Mouse (Mus musculus) thymus, postnatal 36 days (tissue): ENCODE measurements around the gene Tmem178b.
A peak's percentile ranks its signal among the peaks of the same experiment; 100 is the strongest.

Experiments used
- DNase-seq, 2 experiments: peaks; one replicate each; pipeline ENCODE4 v3.0.0; 2022; ENCODE audit warnings: mixed read lengths in 2 of 2

Tmem178b gene

GRCm38 (mm10) chr6:39872901-39873591 is at the start of gene Tmem178b:
Gene Tmem178b, plus strand, starts transcription at chr6:39873271.
- DNase-seq = no peak

DNA sequence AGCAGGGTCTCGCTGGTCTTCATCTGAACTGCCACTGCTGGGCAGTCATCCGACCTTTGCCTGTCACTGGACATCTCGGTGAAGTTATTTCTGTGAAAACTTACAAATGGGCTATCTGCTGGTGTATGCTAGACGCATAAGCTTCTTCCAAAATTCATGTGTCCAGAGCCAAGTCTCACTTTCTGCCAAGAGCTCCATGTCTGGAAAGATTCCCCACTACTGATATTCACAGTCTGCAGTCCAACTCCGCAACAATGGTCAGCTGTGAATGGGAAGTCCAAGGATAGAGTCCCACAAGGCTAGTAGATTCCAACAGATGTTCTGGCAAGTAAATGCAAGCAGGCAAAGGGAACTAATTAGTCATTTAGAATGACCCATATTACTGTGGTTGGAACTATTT is 44.3 kb upstream of the Tmem178b start:
- DNase-seq = no peak

- DNase-seq = no peak
These were observed 29.3 kb upstream of the Tmem178b start for GRCm38 (mm10) chr6:39843698-39844342.

- no peak for DNase-seq
These were observed 25.5 kb upstream of the Tmem178b start for GRCm38 (mm10) chr6:39847538-39847937.

GRCm38 (mm10) chr6:39848766-39849165 is 24.3 kb upstream of the Tmem178b start:
- peak in 1 of 2 experiments; percentile 3 for DNase-seq

GRCm38 (mm10) chr6:39849667-39850066 is 23.4 kb upstream of the Tmem178b start:
- DNase-seq = no peak

DNA sequence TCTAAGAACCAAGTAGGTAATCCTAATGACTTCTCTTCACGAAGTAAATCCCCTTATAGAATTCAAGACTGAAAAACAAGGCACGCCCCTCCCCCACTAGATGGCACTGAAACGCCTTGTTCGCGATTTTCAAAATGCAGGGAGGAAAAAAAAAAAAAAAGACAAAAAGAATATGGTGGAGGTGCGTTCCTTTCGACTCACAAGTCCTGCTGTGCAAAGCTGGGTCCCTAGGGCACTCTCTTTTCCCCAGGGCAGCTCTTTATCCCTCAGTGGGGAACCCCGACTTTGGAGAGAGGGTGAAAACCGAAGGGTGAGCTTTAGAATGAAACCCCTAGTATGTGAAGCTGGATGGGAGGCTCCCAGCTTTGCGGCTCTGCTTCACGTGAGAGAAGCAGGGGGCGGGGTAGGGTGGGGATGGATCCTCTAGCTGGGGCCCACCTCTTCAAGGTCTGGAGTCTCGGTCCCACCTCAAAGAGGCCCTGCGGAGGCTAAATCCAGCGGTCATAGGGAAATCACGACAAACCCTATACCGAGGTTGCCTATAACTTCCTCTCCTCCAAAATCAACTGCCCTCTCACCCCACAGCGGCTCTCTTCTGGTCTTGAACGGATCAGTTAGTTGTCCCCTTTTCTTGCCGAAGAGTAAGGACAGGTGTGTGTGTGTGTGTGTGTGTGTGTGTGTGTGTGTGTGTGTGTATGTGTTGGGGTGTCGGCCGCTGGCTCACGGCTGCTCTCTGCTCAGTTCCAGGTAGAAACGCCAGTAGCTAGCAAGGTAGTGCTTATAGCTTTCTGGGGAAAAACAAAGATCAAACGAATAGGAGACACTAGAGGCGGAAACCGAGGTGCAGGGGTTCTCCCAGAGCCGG is 2.6 kb upstream of the Tmem178b start:
- no peak for DNase-seq

DNA sequence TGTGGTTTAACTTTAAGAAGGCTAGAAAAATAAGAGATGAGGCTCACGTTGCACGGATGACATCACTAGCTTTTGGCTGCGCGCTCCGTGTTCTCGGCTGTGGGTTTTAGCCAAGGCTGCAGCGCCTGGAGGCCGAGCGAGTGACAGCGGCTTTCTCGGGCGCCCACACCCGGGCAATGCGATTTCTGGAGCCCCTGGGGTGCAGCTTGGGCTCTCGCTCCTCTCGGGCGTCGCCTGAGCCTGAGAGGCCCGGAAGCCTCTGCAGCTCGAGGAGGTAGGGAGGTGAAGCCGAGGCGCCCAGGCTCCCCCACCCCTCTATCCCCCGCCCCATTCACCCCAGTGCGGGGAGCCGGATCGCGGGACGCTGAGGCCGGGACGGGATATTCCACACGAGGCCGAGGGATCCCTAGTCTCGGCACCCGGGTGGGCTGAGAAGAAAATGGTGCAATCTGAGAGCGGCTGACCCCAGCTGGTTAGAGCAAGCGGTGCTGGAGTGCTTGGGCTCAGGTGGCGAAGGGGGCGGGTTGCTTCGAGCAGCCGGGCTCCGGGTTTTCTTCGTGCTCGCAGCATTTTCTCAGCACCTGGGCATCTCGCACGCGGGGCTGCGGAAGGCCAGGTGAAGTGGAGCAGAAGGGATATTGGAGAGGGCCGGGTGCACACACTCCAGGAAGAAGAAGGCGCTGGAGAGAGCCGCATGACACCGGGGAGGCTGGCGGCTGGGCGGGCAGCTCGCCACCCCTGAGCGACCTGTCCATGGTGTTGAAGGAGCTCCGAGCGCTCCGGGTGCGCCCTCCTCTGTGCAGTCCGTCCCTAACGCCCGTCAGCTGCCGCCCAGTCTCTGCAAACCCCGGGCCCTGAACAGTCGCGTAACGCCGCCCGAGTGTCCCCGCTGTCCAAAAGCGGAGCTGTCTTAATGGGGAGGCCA is 1.4 kb upstream of the Tmem178b start:
- DNase-seq = peak in 1 of 2 experiments; percentile 1

DNA sequence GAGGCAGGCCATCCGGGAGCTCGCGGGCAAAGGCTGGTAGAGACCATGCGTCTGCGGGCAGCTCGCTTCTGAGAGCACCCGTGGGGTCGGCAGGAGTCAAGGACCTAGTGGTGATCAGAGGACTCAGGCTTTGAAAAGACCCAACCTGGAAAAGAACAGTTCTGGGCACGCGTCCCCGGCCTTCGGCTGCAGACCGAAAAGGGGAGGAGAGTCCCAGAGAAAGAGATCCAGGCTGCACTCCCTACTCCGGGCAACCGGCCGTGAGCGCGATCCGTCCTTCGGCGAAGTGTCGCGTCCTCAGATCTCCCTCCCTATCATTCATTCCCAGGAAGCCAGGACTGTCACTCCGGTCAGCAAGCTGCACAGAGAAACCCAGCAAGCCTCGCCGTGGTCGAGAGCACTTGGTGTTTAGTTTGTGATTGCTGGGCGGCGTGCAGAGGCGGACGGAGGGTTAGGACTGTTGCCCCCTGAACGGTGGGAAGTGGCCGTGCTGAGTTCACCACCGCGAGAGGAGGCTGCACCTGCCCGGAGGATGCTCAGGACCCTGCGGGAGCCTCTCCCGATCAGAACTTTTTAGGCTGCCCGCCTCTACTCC is 668 bp upstream of the Tmem178b start:
- no peak for DNase-seq

DNA sequence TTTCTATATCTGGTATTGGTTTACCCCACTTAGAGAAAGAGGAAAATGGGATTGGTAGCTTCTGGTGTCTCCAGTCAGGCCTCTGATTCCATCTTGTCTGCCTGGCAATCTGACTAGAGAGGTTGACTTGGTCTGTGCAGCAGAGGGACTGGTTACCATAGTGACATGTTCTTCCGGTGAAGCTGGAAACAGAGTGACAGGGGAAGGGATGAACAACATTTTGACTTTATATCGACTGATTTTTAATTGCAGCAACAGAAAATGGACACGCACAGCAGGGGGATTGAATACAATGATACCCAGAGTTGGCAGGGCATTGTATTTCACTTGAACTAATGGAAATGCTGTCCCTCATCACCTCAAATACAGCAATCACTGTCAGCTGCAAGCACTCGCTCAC is 2.1 kb downstream of the Tmem178b start:
- no peak for DNase-seq

- DNase-seq = no peak
These were observed 3.4 kb downstream of the Tmem178b start for GRCm38 (mm10) chr6:39876444-39876843.

GRCm38 (mm10) chr6:39890811-39891210 is 17.7 kb downstream of the Tmem178b start:
- no peak for DNase-seq

GRCm38 (mm10) chr6:39896500-39896899 is 23.4 kb downstream of the Tmem178b start:
- no peak for DNase-seq

GRCm38 (mm10) chr6:39899231-39899630 is 26.2 kb downstream of the Tmem178b start:
- DNase-seq = no peak

DNA sequence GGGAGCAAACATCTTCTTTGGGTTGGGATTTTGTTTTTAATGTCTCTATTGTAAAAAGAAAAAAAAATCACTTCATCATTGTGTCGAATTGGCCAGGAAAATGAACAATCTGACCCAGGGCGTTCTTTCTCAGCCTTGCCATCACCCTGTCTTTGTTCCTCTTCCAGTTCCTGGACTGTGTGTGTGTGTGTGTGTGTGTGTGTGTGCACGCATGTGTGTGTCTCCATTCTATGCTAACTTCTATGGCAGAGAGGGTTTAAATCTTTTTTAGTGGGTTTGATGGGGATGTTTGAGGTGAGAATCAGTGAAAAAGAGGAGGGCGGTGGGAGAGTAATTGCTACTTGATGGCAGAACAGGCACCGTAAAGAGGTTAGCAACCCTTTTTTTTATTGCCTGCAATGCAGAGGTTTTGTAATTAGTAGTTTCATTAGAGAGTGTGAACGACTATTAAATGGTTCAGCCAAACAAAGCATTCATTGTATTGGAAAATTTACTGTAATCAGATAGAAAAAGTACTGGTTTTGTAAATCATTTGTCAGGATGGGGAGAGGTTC is 30.2 kb downstream of the Tmem178b start:
- no peak for DNase-seq

- DNase-seq = no peak
These were observed 30.8 kb downstream of the Tmem178b start for GRCm38 (mm10) chr6:39903845-39904244.

- no peak for DNase-seq
These were observed 41.9 kb downstream of the Tmem178b start for GRCm38 (mm10) chr6:39914956-39915355.

DNA sequence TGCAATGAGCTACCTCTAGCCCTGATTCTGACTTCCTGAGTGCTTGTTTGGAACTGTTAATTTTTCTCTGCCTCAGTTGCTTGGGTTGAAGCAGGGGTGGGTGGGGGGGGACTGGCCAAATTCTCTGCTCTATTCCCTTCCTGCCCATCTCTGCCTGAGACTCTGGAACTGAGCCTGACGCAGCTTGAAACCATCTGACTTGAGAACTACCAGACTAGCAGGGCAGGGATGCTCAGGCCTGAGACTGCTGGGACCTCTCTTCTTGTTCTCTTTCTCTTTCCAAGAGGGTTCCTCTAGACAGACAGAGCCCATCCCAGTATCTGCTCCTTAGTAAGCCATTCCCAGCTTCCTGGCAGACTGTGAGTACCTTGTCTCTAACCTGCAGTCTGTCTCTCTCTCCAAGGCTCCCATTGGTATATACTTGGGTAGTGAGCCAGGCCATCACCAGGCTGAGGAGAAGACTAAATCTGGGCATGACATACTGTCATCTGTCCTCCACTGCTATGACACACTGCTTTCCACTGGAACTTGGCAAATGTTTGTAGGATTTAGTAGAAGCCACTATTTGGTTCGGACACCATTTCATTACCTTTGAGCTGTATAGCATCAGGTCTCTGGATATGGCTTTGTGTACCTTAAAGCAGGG is 42.7 kb downstream of the Tmem178b start:
- DNase-seq = no peak

DNA sequence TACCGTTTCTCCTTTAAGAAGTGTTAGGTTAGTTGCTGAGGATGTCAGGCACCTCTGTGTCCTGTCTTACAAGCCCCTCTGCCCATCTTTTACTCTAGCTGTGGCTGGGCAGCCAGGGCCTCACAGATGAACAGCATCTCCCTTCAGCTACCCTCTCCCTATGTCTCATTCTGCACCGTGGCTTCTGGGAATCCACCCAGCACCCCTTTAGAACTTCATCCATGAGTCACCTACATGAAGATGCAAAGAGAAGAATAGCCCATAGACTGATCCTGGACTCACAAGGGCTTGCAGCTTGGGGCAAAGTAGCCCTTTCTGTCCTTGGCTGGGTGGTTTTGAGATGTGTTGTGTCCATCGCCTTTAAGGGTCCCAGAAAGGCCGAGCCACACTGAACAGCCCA is 43.4 kb downstream of the Tmem178b start:
- DNase-seq = no peak

GRCm38 (mm10) chr6:39917242-39917641 is 44.2 kb downstream of the Tmem178b start:
- DNase-seq = no peak

DNA sequence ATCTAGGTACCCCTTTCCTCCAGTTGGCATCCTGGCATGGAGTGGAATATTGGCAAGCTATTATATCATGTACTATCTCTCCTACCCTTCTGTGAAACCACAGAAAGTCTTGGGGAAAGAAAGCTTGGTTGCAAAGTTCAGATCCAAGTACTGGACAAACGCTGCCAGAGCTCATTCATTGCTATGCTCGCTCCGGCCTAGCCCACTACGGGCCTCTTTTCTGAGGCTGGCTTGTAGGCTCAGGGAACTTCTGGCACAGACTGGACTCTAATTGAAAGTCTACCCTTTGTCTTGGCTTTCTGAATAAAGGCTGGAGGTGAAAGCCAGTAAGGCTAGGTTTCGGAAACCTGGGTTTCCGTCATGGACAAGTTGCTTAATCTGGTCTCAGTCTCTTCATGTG is 44.7 kb downstream of the Tmem178b start:
- no peak for DNase-seq
